Mouse (Mus musculus) spleen, postnatal 14 days (tissue): ENCODE data around the gene Daam1.

Experiments used
- DNase-seq, 2 experiments: peaks; one replicate each; pipeline ENCODE4 v3.0.0; 2021 to 2022; ENCODE audit warnings: low spot score in 2 of 2

Daam1 gene

GRCm38 (mm10) chr12:71863846-71864543 lies 33.1 kb downstream of the Daam1 start:
- no peak for DNase-seq

- DNase-seq, result no peak
Observed at GRCm38 (mm10) chr12:71864544-71864897, 33.6 kb downstream of the Daam1 start.

GRCm38 (mm10) chr12:71865937-71866336 lies 35.1 kb downstream of the Daam1 start:
- no peak for DNase-seq

- no peak for DNase-seq
Observed at GRCm38 (mm10) chr12:71867345-71868240, 36.7 kb downstream of the Daam1 start.

DNA sequence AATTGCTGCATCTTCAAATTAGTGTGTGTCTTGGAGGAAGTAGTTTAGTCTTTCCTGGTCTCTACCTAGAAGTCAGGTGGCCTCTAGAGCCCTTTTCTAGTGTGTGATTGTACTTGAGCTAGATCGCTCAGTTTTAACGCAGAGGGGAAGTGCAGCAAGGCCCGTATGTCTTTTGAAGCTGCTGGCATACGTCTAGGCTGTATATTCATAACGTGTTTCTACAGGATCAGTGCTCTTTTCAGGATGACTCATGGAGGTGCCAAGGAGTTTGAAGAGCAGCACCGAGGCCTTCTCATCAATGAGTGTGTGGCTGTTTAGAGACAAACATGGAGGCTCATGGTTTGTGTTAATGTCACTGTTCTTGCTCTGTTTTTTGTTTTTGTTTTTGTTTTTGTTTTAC lies 39.8 kb downstream of the Daam1 start:
- no peak for DNase-seq

- no peak for DNase-seq
Observed at GRCm38 (mm10) chr12:71872330-71872729, 41.5 kb downstream of the Daam1 start.

DNA sequence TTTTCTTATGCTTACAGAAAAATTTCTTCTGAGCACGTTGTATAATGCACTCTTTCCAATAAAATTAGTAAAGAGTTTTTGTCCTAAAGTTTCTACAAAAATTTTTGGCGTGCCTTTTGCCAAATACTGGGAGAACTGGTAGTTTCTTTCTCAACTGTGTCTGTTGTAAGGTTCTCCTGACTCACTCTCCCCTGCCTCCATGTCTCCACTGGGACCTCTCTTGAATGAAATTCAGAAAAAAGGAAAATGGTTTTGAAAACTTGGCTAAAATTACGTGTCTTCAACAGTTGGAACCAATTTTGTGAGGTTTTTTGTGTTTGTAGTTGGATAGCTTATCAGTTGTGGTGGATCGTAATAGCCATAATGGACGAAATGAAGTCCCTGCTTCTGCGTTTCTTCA lies 43.7 kb downstream of the Daam1 start:
- DNase-seq, result no peak

DNA sequence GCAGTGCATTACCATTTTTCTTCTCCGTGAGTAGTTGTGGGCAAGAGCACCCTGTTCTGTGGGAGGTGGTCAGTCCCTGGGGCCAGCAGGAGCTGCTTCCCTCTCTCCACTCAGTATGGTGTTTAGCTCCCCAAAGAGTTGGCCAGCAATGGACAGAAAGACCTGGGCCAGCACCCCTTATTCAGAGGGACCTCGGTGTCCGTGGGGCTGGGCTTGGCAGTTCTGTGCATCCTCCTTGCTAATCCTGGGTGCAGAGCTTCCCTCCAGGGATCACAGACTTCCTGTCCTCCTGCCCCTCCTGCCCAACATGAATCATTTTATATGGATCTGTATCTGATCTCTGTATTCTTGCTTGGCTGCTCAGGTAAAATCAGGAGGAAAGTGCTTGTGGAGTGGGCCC lies 44.1 kb downstream of the Daam1 start:
- no peak for DNase-seq

- no peak for DNase-seq
Observed at GRCm38 (mm10) chr12:71875761-71876489, 45.0 kb downstream of the Daam1 start.

DNA sequence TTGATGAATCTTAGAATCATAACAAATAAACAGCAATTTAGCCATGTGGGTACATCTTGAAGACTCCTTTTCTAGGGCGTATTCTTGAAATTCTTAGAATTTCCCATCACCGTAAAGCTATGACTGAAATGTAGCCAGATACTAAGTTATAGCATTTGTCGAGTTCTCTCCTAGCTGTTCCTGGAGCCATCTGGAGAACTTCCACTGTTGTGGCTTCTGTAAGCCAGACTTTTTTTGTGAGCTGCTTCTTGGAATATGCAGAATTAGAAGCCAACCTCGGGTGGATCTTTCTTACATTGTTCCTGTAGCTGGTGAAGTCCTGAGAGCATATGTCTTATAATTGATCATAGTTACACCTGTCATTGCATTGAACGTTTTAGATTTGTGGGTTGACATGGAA lies 50.1 kb downstream of the Daam1 start:
- no peak for DNase-seq

- DNase-seq, result no peak
Observed at GRCm38 (mm10) chr12:71881477-71881876, 50.6 kb downstream of the Daam1 start.

DNA sequence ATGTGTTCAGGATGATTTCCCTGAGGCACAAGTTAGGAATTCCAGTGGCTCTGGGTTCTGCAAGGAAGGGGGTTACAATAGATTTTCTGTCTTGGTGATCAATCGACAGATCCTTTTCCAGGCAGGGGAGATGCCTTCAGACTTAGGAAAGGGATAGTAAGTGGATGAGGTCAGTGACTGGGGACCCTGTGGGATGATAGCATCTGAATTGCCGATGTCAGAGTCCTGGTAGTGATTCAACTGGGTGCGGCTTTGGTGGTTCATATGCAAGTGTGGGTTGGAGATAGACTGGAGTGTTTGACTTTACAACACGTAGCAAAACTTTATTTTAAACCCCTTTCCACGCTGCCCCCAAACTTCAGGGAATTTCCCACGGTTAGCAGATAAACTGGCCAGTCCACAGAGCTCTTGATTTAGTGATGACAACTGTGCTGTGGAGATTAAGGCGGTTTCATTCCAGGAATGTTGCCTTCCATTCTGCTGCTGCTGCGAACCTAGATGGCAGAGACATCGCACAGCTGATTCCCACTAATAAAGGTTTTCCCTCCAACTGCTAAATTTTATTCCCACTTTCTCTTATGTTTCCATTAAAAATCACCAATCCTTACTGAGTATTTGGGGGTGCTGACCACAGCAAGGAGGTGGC lies 52.3 kb downstream of the Daam1 start:
- no peak for DNase-seq

GRCm38 (mm10) chr12:71885170-71885574 lies 54.3 kb downstream of the Daam1 start:
- DNase-seq, result no peak

- DNase-seq, result no peak
Observed at GRCm38 (mm10) chr12:71885717-71886116, 54.8 kb downstream of the Daam1 start.

DNA sequence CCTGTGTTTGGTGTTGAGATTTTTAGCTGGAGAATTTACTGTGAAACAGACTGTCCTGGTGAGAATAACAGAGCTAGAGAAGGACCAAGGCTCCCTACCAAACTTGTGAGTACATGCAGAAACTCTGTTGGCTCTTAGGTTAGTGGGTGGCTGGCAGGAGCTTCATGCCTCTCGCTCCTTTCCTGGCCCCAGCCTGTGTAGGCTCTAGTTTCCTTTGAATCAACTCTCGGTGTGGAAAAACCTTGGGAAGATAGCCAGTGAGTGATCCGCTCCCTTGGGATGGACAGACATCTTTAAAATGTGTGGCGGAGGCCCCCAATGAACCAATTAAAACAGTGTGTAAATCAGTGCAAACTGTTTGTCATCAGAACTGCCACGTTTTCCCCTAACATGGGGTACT lies 55.5 kb downstream of the Daam1 start:
- no peak for DNase-seq

DNA sequence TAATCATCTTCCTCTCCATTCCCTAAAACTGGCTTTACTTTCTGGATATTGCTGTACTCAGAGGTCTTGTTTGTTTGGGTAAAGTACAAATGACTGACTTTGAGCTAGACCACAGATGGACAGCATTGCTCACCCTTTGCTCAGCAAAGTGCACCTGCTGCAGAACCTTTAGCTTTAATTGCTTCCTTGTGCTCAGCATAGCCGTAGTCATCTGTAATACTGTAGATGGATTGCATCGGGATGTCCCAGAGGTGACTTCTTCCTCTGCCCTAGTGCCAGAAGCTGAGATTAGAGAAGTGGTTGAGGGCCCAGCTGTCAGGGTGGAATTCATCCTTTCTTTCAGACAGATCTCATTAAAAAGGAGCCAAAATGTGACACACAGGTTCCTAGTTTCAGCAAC lies 56.1 kb downstream of the Daam1 start:
- DNase-seq, result no peak

DNA sequence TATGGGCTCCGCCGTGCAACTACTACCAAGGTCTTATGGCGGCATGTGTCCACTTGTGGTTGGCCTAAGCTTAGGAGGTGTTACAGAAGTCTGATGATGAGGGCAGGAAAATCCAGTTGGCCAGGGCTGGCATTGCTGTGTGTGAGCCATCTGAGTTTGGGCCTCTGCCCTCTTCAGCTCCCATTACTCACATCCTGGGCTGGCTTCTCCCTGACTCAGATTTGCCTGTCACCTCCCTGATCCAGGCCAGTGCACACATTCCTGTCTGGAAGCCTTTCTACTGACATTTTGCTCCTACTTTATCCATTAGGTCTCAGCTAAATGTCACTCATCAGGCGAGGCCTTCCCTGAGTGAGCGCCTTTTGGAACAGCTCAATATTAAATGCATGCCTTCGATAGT lies 57.5 kb downstream of the Daam1 start:
- DNase-seq, result no peak

DNA sequence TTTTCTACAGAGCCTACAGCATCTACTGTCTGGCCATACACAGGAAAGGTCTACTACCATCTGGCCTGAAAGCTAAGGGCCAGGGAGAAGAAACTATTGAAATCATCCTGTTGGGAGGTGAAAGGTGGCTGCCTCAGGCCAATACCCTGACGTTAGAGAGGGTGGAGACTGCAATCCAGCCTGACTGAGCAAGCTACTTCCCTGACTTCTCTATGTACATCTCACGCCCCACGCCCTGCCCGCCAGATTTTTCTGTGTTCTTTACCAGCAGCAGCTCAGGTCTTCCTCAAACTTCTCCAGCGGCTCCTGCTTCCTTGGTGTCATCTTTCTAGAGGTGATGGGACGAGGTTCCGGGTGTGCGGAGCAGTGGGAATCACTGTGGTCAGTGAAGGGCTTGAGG lies 58.4 kb downstream of the Daam1 start:
- DNase-seq, result no peak

- DNase-seq, result no peak
Observed at GRCm38 (mm10) chr12:71890282-71890681, 59.4 kb downstream of the Daam1 start.

GRCm38 (mm10) chr12:71891729-71892355 lies 61.0 kb downstream of the Daam1 start:
- no peak for DNase-seq

- no peak for DNase-seq
Observed at GRCm38 (mm10) chr12:71892996-71893605, 62.2 kb downstream of the Daam1 start.
